Mouse (Mus musculus) neural tube, embryonic 14.5 days (tissue): ENCODE measurements around the gene Armh4. TPM values are rescaled to one million over a fixed set of nuclear protein-coding genes. Genes with fewer than 3 reads are reported as not detected.
"Not testable (repeated sequence)": the region's sequence is repeated elsewhere in the genome, so short reads cannot be mapped to it uniquely, and the experiment has no call there.

Source experiments
- ATAC-seq: fragments of 200-750 bp; cut with Nextera tagmentation; 2 replicates; pipeline ENCODE4 v1.8.0; 2017; ENCODE audit warnings: low read depth, mild to moderate bottlenecking, moderate TSS enrichment, moderate library complexity
- H3K27ac ChIP-seq: fragments of 300-500 bp; sonication (generic); 2 replicates; pipeline ENCODE4 v1.5.1; 2014; ENCODE audit warnings: low read depth, mild to moderate bottlenecking, control low read depth, low read length, moderate library complexity, mixed read lengths
- H3K27me3 ChIP-seq: fragments of 300-500 bp; sonication (generic); 2 replicates; pipeline ENCODE4 v1.6.1; 2014; ENCODE audit warnings: low read length; ENCODE audit not compliant: control insufficient read depth, insufficient read depth
- H3K36me3 ChIP-seq: fragments of 300-500 bp; sonication (generic); 2 replicates; pipeline ENCODE4 v1.6.1; 2014; ENCODE audit warnings: low read length, mixed read lengths; ENCODE audit not compliant: control insufficient read depth, insufficient read depth
- H3K4me1 ChIP-seq: fragments of 300-500 bp; sonication (generic); 2 replicates; pipeline ENCODE4 v1.6.1; 2014; ENCODE audit warnings: low read length; ENCODE audit not compliant: control insufficient read depth, insufficient read depth
- H3K4me2 ChIP-seq: fragments of 300-500 bp; sonication (generic); 2 replicates; pipeline ENCODE4 v1.6.1; 2014; ENCODE audit warnings: mild to moderate bottlenecking, low read depth, low read length, control low read depth
- H3K4me3 ChIP-seq: fragments of 300-500 bp; sonication (generic); 2 replicates; pipeline ENCODE4 v1.5.1; 2014; ENCODE audit warnings: low read depth, low read length, control low read depth, mixed read lengths
- H3K9ac ChIP-seq: fragments of 300-500 bp; sonication (generic); replicated peaks from 2 replicates; pipeline ENCODE4 v1.6.1; 2014; ENCODE audit warnings: low read depth, mild to moderate bottlenecking, control low read depth, low read length, mixed read lengths
- H3K9me3 ChIP-seq: fragments of 300-500 bp; sonication (generic); 2 replicates; pipeline ENCODE4 v1.6.1; 2016; ENCODE audit warnings: low read length; ENCODE audit not compliant: control insufficient read depth
- WGBS: fragments of 180-500 bp; shearing (Covaris S2); extraction: QIAGEN DNeasy Blood & Tissue Kit; methylation state at CpG from one replicate; pipeline ENCODE4 v1.1.7; 2014; 5-methylcytosine and 5-hydroxymethylcytosine counted together
- polyA plus RNA-seq: library from polyadenylated mRNA; unstranded; fragments of >200 nt; fragmentation: Nextera tagmentation; extraction: Ambion mirVana; gene quantifications from 2 replicates; pipeline ENCODE4 v1.2.1, GENCODE M21; 2014

The Armh4 gene
- polyA plus RNA-seq, 1 experiment from 2014 or later = 25.5 TPM

DNA sequence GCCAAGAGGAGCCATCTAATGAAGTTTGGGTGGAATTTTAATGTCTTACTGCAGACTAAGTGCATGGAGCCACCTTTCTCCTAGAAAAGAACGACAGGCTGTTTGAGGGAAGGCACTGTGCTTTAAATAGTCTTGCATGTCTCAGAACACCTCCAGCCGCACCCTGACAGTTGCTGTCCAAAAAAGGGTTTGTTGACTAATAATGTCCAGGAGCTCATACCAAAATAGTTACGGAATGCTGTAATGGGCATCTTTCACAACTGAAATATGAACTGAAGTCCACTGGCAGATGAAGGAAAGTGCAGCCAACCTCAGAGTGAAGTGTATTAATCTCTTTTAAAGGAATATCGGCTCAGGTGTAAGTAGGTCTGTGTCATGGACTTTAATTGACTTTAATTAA is 7.4 kb upstream of the Armh4 start:
- no peak for ATAC-seq
- Histone ChIP-seq H3K4me2 (no peak overlapping the region), H3K4me1 (no peaks in the 10 kb centered on the region), H3K27me3 (no peaks in the 10 kb centered on the region), H3K4me3 (no peak overlapping the region), H3K36me3 (no peaks in the 10 kb centered on the region), H3K9me3 (no peaks in the 10 kb centered on the region), H3K27ac (no peak overlapping the region), H3K9ac (no peak overlapping the region)
- WGBS = 89% methylated on average over 4 of the region's 4 CpGs

DNA sequence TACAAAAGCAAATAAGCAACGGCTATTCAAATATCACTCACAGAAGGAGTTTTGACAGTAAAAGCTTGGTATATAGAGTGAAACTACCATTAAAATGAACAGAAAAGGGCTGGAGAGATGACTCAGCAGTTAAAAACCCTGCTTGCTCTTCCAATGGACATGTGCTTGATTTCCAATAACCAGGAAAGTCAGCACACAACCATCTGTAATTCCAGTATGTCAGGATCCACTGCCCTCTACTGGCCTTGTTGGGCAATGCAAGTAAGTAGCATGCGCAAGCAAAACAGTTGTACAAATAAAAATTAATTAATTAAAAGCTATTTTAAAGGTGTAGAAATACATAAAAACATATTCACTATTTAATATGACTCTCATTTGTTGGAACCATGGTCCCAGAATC is 2.6 kb upstream of the Armh4 start:
- ATAC-seq = no peak
- H3K27me3 ChIP-seq = no peaks in the 10 kb centered on the region
- no peak overlapping the region for H3K9ac ChIP-seq
- no peaks in the 10 kb centered on the region for H3K36me3 ChIP-seq
- H3K4me3 ChIP-seq = no peak overlapping the region
- WGBS = 59% methylated on average over 2 of the region's 2 CpGs
- H3K27ac ChIP-seq = no peak overlapping the region
- H3K4me2 ChIP-seq = no peak overlapping the region
- H3K9me3 ChIP-seq = no peaks in the 10 kb centered on the region
- H3K4me1 ChIP-seq = 0 out of 2 replicates have a peak, but pooled peaks cover 3% of the 10 kb centered on the region

DNA sequence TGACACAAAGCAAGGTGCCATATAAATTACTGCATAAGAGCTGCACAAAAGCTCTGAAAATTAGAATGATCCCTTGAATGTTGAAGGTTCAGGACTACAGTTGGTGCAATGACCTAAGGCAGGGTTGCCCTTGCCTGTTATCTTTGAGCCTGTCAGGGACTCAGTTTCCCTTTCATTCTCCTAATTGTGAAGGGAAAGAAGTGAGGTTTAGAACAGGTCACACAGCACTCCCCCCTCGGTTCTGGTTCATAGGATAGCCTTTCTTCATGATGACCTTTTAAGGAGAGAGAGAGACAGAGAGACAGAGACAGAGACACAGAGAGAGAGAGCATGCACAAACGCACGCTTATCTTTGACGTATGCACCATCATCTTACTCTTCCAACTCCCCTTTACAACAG is 683 bp upstream of the Armh4 start:
- WGBS = 86% methylated on average over 4 of the region's 4 CpGs
- Histone ChIP-seq H3K27me3 (no peaks in the 10 kb centered on the region), H3K4me2 (peak overlapping the region; percentile 71), H3K4me3 (peak overlapping the region; percentile 48; the same call in 1 of the 2 replicates), H3K9ac (no peak overlapping the region), H3K4me1 (0 out of 2 replicates have a peak, but pooled peaks cover 3% of the 10 kb centered on the region), H3K9me3 (no peaks in the 10 kb centered on the region), H3K36me3 (no peaks in the 10 kb centered on the region), H3K27ac (no peak overlapping the region)
- no peak for ATAC-seq

- H3K9ac ChIP-seq = no peak overlapping the region
- no peaks in the 10 kb centered on the region for H3K27me3 ChIP-seq
- no peaks in the 10 kb centered on the region for H3K36me3 ChIP-seq
- 54% methylated on average over 4 of the region's 4 CpGs for WGBS
- no peak overlapping the region for H3K4me2 ChIP-seq
- H3K4me3 ChIP-seq = no peak overlapping the region
- H3K4me1 ChIP-seq = 0 out of 2 replicates have a peak, but pooled peaks cover 3% of the 10 kb centered on the region
- no peak for ATAC-seq
- H3K27ac ChIP-seq = no peak overlapping the region
- H3K9me3 ChIP-seq = no peaks in the 10 kb centered on the region
Observed at GRCm38 (mm10) chr14:49780416-49780815, 2.8 kb downstream of the Armh4 start.

DNA sequence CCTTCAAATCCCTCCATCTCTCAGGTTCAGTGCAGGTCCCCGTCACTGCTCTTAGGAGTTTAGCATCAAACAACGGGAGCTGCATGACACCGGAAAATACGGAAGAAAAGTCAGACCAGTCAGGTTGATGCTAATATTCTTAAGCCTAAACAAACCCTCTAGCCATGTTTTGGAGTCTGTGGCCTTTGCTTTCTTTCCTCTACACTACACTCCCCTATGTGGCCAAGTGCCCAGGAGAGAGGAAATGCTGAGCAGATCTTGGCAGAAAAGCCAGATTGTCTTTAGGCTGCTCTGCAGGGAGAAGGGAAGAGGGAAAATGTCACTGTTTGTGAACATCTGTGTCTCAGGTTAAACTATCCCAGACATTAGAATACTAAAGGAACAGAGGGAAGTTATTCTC is 5.6 kb downstream of the Armh4 start:
- H3K9me3 ChIP-seq, H3K4me2 ChIP-seq, H3K9ac ChIP-seq, ATAC-seq, H3K4me3 ChIP-seq, H3K36me3 ChIP-seq, H3K27ac ChIP-seq, H3K4me1 ChIP-seq, H3K27me3 ChIP-seq: not testable (repeated sequence)
- 83% methylated on average over 4 of the region's 4 CpGs for WGBS

GRCm38 (mm10) chr14:49771746-49772145 is 11.4 kb downstream of the Armh4 start:
- Histone ChIP-seq H3K9ac (no peak overlapping the region), H3K4me1 (no peaks in the 10 kb centered on the region), H3K4me2 (no peak overlapping the region), H3K4me3 (no peak overlapping the region), H3K27me3 (no peaks in the 10 kb centered on the region), H3K9me3 (no peaks in the 10 kb centered on the region), H3K27ac (no peak overlapping the region), H3K36me3 (no peaks in the 10 kb centered on the region)
- 76% methylated on average over 1 of the region's 1 CpGs for WGBS
- ATAC-seq = no peak

DNA sequence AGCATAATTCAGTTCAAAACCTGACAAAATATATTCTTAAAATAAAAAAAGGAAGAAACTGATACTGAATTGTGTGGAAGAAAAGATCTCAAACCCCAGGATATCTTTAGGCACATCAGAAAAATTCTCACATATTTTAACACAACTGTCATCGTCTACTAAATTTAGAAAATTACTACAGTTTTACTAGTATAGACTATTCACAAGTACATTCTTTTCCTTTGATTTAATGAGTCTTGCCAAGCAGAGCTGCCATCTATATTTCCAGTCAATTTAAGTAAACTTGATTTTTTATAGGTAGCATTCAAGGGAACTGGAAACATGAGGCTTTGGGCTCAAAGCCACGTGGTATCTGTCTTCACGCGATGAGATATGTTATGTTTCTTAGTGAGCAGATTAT is 16.6 kb downstream of the Armh4 start:
- Histone ChIP-seq H3K27me3 (no peaks in the 10 kb centered on the region), H3K27ac (no peak overlapping the region), H3K4me1 (no peaks in the 10 kb centered on the region), H3K4me3 (no peak overlapping the region), H3K4me2 (no peak overlapping the region), H3K36me3 (no peaks in the 10 kb centered on the region), H3K9me3 (no peaks in the 10 kb centered on the region), H3K9ac (no peak overlapping the region)
- ATAC-seq = no peak
- 93% methylated on average over 4 of the region's 4 CpGs for WGBS

DNA sequence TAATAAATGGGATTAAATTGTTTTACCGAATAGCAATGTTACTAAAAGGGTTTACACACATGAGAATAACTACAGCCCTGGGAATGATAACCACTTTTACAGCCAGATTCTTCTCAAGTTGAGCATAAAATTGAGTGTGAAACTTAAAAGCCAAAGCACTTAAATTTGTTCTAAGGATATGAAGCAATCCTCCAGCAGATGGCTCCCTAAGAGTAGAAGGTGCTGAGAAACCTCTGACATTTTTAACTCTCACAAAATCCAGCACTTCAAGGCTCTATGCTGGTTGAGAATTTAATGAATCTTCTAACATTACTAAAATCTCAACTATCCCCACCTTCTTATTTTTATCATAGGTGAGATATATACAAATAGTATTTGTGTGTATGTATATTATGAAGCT is 27.3 kb downstream of the Armh4 start:
- WGBS = 83% methylated on average over 1 of the region's 1 CpGs
- no peaks in the 10 kb centered on the region for H3K4me1 ChIP-seq
- no peak for ATAC-seq

DNA sequence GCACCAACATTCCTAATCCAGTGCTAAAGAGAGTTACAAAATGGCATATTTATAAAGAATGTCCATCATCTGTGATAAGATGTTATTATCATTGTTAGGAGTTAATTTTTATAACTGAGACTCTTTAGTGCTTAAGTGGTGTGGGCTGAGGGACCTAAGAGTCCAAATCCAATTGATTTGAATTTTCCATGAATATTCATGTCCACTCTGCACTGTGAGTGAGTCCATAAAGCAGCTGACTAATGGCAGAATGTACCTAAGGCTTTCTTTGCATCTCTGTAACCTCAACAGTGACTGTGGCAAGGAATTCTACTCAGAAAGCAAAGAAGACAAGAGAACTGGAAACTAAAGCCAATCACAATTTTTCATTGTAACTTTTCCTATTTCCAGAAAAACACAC is 30.6 kb downstream of the Armh4 start:
- Histone ChIP-seq H3K9ac (no peak overlapping the region), H3K27ac (no peak overlapping the region), H3K27me3 (no peaks in the 10 kb centered on the region), H3K9me3 (no peaks in the 10 kb centered on the region), H3K4me1 (no peaks in the 10 kb centered on the region), H3K4me2 (no peak overlapping the region), H3K36me3 (no peaks in the 10 kb centered on the region), H3K4me3 (no peak overlapping the region)
- no peak; the same call in 1 of the 2 replicates for ATAC-seq

More for the DNA sequence above, 27.3 kb downstream of the Armh4 start:
- no peaks in the 10 kb centered on the region for H3K36me3 ChIP-seq
- H3K27me3 ChIP-seq = no peaks in the 10 kb centered on the region
- H3K9ac ChIP-seq = no peak overlapping the region
- H3K27ac ChIP-seq = no peak overlapping the region
- no peaks in the 10 kb centered on the region for H3K9me3 ChIP-seq
- H3K4me3 ChIP-seq = no peak overlapping the region
- H3K4me2 ChIP-seq = no peak overlapping the region

GRCm38 (mm10) chr14:49745874-49746273 is 37.3 kb downstream of the Armh4 start:
- WGBS = 54% methylated on average over 1 of the region's 1 CpGs
- Histone ChIP-seq H3K4me2 (no peak overlapping the region), H3K4me3 (no peak overlapping the region), H3K36me3 (no peaks in the 10 kb centered on the region), H3K27me3 (no peaks in the 10 kb centered on the region), H3K4me1 (no peaks in the 10 kb centered on the region), H3K9ac (no peak overlapping the region), H3K9me3 (no peaks in the 10 kb centered on the region), H3K27ac (no peak overlapping the region)
- ATAC-seq = no peak
